Mouse (Mus musculus): Measurements from ENCODE around the gene Slfn4. TPM values are rescaled to one million over a fixed set of nuclear protein-coding genes. Genes with fewer than 3 reads are reported as not detected.
"Not testable (repeated sequence)": the region's sequence is repeated elsewhere in the genome, so short reads cannot be mapped to it uniquely, and the experiment has no call there.

The Slfn4 gene
- polyA plus RNA-seq, 2 experiments = 0.25 to 0.37 TPM

- Histone ChIP-seq H3K36me3 (replicated peaks; ENCODE audit: control insufficient read depth, insufficient read depth, low read depth) (no peaks in the 10 kb centered on the region; the same call in 1 of the 2 replicates), H3K4me2 (ENCODE audit: low read depth) (peak overlapping the region; percentile 71), H3K9me3 (ENCODE audit: control insufficient read depth, low read length) (no peaks in the 10 kb centered on the region), H3K4me3 (ENCODE audit: insufficient read depth in 1 of 2, low read depth in 2 of 2, low read length in 2 of 2) (peak overlapping the region; percentile 56 to 58), H3K9ac (replicated peaks) (peak overlapping the region; percentile 65), H3K27me3 (ENCODE audit: control insufficient read depth, insufficient read depth, low read length) (no peaks in the 10 kb centered on the region), H3K4me1 (replicated peaks; ENCODE audit: control insufficient read depth in 2 of 2, insufficient read depth in 2 of 2, low read length in 1 of 2) (peaks cover 0 to 2% of the 10 kb centered on the region in 2 experiments; a peak in 2 of 4 replicates), H3K27ac (peak overlapping the region; percentile 61)
- ATAC-seq (ENCODE audit: insufficient read depth) (peak; percentile 88), DNase-seq (ENCODE audit: low read depth in 3 of 3, low spot score in 3 of 3) (peak; percentile 54 to 67 (median 55))
- TF ChIP-seq EP300 (IDR thresholded peaks at IDR 0.05; ENCODE audit: low read depth) (no peak), CTCF (IDR thresholded peaks at IDR 0.05; ENCODE audit: low read depth) (peak; percentile 78)
- 33% methylated on average over 3 of the region's 3 CpGs for WGBS (ENCODE audit: insufficient replicate concordance)
These were observed 17.0 kb downstream of the Slfn4 start for GRCm38 (mm10) chr11:83192001-83192400.

GRCm38 (mm10) chr11:83205002-83205401 is 30.0 kb downstream of the Slfn4 start:
- no peak overlapping the region for H3K4me2 ChIP-seq (ENCODE audit: low read depth)
- no peaks in the 10 kb centered on the region for H3K9me3 ChIP-seq (ENCODE audit: control insufficient read depth, low read length)
- no peaks in the 10 kb centered on the region for H3K27me3 ChIP-seq (ENCODE audit: control insufficient read depth, insufficient read depth, low read length)
- H3K4me1 ChIP-seq (replicated peaks; ENCODE audit: control insufficient read depth in 2 of 2, insufficient read depth in 2 of 2, low read length in 1 of 2) = no peaks in the 10 kb centered on the region
- no peak overlapping the region for H3K27ac ChIP-seq
- ATAC-seq (ENCODE audit: insufficient read depth) (no peak), DNase-seq (ENCODE audit: low read depth in 3 of 3, low spot score in 3 of 3) (no peak)
- H3K4me3 ChIP-seq (ENCODE audit: insufficient read depth in 1 of 2, low read depth in 2 of 2, low read length in 2 of 2) = no peak overlapping the region
- no peaks in the 10 kb centered on the region for H3K36me3 ChIP-seq (replicated peaks; ENCODE audit: control insufficient read depth, insufficient read depth, low read depth)
- TF ChIP-seq CTCF (IDR thresholded peaks at IDR 0.05; ENCODE audit: low read depth) = no peak
- no peak for TF ChIP-seq EP300 (IDR thresholded peaks at IDR 0.05; ENCODE audit: low read depth)
- no peak overlapping the region for H3K9ac ChIP-seq (replicated peaks)

GRCm38 (mm10) chr11:83216119-83216518 is 41.1 kb downstream of the Slfn4 start:
- Histone ChIP-seq H3K27me3 (ENCODE audit: control insufficient read depth, insufficient read depth, low read length) (no peaks in the 10 kb centered on the region), H3K9ac (replicated peaks) (no peak overlapping the region), H3K36me3 (replicated peaks; ENCODE audit: control insufficient read depth, insufficient read depth, low read depth) (no peaks in the 10 kb centered on the region), H3K4me3 (ENCODE audit: insufficient read depth in 1 of 2, low read depth in 2 of 2, low read length in 2 of 2) (no peak overlapping the region), H3K9me3 (ENCODE audit: control insufficient read depth, low read length) (no peaks in the 10 kb centered on the region), H3K4me2 (ENCODE audit: low read depth) (no peak overlapping the region), H3K4me1 (replicated peaks; ENCODE audit: control insufficient read depth in 2 of 2, insufficient read depth in 2 of 2, low read length in 1 of 2) (no peaks in the 10 kb centered on the region), H3K27ac (no peak overlapping the region)
- ATAC-seq (ENCODE audit: insufficient read depth) (no peak), DNase-seq (ENCODE audit: low read depth in 3 of 3, low spot score in 3 of 3) (no peak)
- 46% methylated on average over 1 of the region's 1 CpGs for WGBS (ENCODE audit: insufficient replicate concordance)
- no peak for TF ChIP-seq EP300 (IDR thresholded peaks at IDR 0.05; ENCODE audit: low read depth)

- H3K27me3 ChIP-seq (ENCODE audit: control insufficient read depth, insufficient read depth, low read length) = no peaks in the 10 kb centered on the region
- no peak overlapping the region for H3K9ac ChIP-seq (replicated peaks)
- H3K36me3 ChIP-seq (replicated peaks; ENCODE audit: control insufficient read depth, insufficient read depth, low read depth) = peaks cover 9% of the 10 kb centered on the region
- H3K4me1 ChIP-seq (replicated peaks; ENCODE audit: control insufficient read depth in 2 of 2, insufficient read depth in 2 of 2, low read length in 1 of 2) = peaks cover 3 to 5% of the 10 kb centered on the region in 2 experiments; a peak in 2 of 4 replicates
- H3K9me3 ChIP-seq (ENCODE audit: control insufficient read depth, low read length) = no peaks in the 10 kb centered on the region
- WGBS (ENCODE audit: insufficient replicate concordance) = 52% methylated on average over 1 of the region's 1 CpGs
- no peak overlapping the region for H3K4me2 ChIP-seq (ENCODE audit: low read depth)
- TF ChIP-seq EP300 (IDR thresholded peaks at IDR 0.05; ENCODE audit: low read depth) (no peak), CTCF (IDR thresholded peaks at IDR 0.05; ENCODE audit: low read depth) (no peak)
- DNase-seq (ENCODE audit: low read depth in 3 of 3, low spot score in 3 of 3) = no peak
- H3K27ac ChIP-seq = no peak overlapping the region
- H3K4me3 ChIP-seq (ENCODE audit: insufficient read depth in 1 of 2, low read depth in 2 of 2, low read length in 2 of 2) = no peak overlapping the region
- no peak for ATAC-seq (ENCODE audit: insufficient read depth)
These were observed 46.4 kb downstream of the Slfn4 start for GRCm38 (mm10) chr11:83221328-83221877.

- 28% methylated on average over 7 of the region's 7 CpGs for WGBS (ENCODE audit: insufficient replicate concordance)
- no peaks in the 10 kb centered on the region for H3K27me3 ChIP-seq (ENCODE audit: control insufficient read depth, insufficient read depth, low read length)
- H3K4me3 ChIP-seq (ENCODE audit: insufficient read depth in 1 of 2, low read depth in 2 of 2, low read length in 2 of 2) = peak overlapping the region; percentile 54 to 86
- H3K9ac ChIP-seq (replicated peaks) = peak overlapping the region; percentile 53
- H3K4me2 ChIP-seq (ENCODE audit: low read depth) = peak overlapping the region; percentile 83
- peaks cover 24% of the 10 kb centered on the region for H3K36me3 ChIP-seq (replicated peaks; ENCODE audit: control insufficient read depth, insufficient read depth, low read depth)
- ATAC-seq (ENCODE audit: insufficient read depth) = peak; percentile 68
- no peaks in the 10 kb centered on the region for H3K9me3 ChIP-seq (ENCODE audit: control insufficient read depth, low read length)
- peak; percentile 67 to 76 (median 71) for DNase-seq (ENCODE audit: low read depth in 3 of 3, low spot score in 3 of 3)
- H3K27ac ChIP-seq = peak overlapping the region; percentile 77
- H3K4me1 ChIP-seq (replicated peaks; ENCODE audit: control insufficient read depth in 2 of 2, insufficient read depth in 2 of 2, low read length in 1 of 2) = peaks cover 6 to 8% of the 10 kb centered on the region in 2 experiments; a peak in 2 of 4 replicates
- no peak for TF ChIP-seq CTCF (IDR thresholded peaks at IDR 0.05; ENCODE audit: low read depth)
- TF ChIP-seq EP300 (IDR thresholded peaks at IDR 0.05; ENCODE audit: low read depth) = no peak
These were observed 48.4 kb downstream of the Slfn4 start for GRCm38 (mm10) chr11:83223367-83223766.

GRCm38 (mm10) chr11:83223793-83224192 is 48.8 kb downstream of the Slfn4 start:
- not testable (repeated sequence) for H3K4me1 ChIP-seq (replicated peaks; ENCODE audit: control insufficient read depth in 2 of 2, insufficient read depth in 2 of 2, low read length in 1 of 2); H3K9me3 ChIP-seq (ENCODE audit: control insufficient read depth, low read length); H3K27me3 ChIP-seq (ENCODE audit: control insufficient read depth, insufficient read depth, low read length)
- peak overlapping the region; percentile 54 to 86 for H3K4me3 ChIP-seq (ENCODE audit: insufficient read depth in 1 of 2, low read depth in 2 of 2, low read length in 2 of 2)
- H3K9ac ChIP-seq (replicated peaks) = peak overlapping the region; percentile 53
- DNase-seq (ENCODE audit: low read depth in 3 of 3, low spot score in 3 of 3) (peak in 1 of 3 experiments; percentile 44), ATAC-seq (ENCODE audit: insufficient read depth) (peak; percentile 63; the same call in 1 of the 2 replicates)
- WGBS (ENCODE audit: insufficient replicate concordance) = 14% methylated on average over 5 of the region's 5 CpGs
- peak overlapping the region; percentile 83 for H3K4me2 ChIP-seq (ENCODE audit: low read depth)
- peaks cover 24% of the 10 kb centered on the region for H3K36me3 ChIP-seq (replicated peaks; ENCODE audit: control insufficient read depth, insufficient read depth, low read depth)
- H3K27ac ChIP-seq = peak overlapping the region; percentile 77

All from liver, embryonic 14.5 days (tissue).